Mouse (Mus musculus) liver, adult 2 months (tissue): ENCODE results near the gene Prkcsh. TPM values are rescaled to one million over a fixed set of nuclear protein-coding genes. Genes with fewer than 3 reads are reported as not detected.

ENCODE experiments used
- DNase-seq: peaks from one replicate; pipeline ENCODE4 v3.0.0-alpha.2; 2011; ENCODE audit warnings: low read depth, low spot score; ENCODE audit errors: extremely low read depth
- H3K27ac ChIP-seq: fragments of 200-500 bp; replicated peaks from 2 replicates; pipeline ENCODE4 v1.5.1; 2012; ENCODE audit warnings: low read depth, mild to moderate bottlenecking, control low read depth, inconsistent platforms, low read length; ENCODE audit not compliant: insufficient read depth
- H3K27me3 ChIP-seq: fragments of 200-500 bp; 2 replicates; pipeline ENCODE4 v1.6.1; 2012; ENCODE audit warnings: mild to moderate bottlenecking, moderate library complexity, low read length, inconsistent platforms; ENCODE audit not compliant: control insufficient read depth, insufficient read depth
- H3K36me3 ChIP-seq: fragments of 200-500 bp; 2 replicates; pipeline ENCODE4 v1.6.1; 2012; ENCODE audit warnings: low read length, inconsistent platforms; ENCODE audit not compliant: control insufficient read depth, insufficient read depth
- H3K4me1 ChIP-seq: fragments of 200-500 bp; 2 replicates; pipeline ENCODE4 v1.6.1; 2011; ENCODE audit warnings: low read length; ENCODE audit not compliant: control insufficient read depth, insufficient read depth
- H3K4me3 ChIP-seq: fragments of 200-500 bp; 2 replicates; pipeline ENCODE4 v1.5.1; 2011; ENCODE audit warnings: low read depth, mild to moderate bottlenecking, control low read depth, low read length, moderate library complexity; ENCODE audit not compliant: insufficient read depth
- H3K79me2 ChIP-seq: fragments of 200-500 bp; 2 replicates; pipeline ENCODE4 v1.6.1; 2012; ENCODE audit warnings: inconsistent platforms, mild to moderate bottlenecking, low read length, moderate library complexity; ENCODE audit not compliant: control insufficient read depth, insufficient read depth
- H3K9ac ChIP-seq: fragments of 200-500 bp; 2 replicates; pipeline ENCODE4 v1.6.1; 2012; ENCODE audit warnings: low read depth, mild to moderate bottlenecking, control low read depth, inconsistent platforms, low read length
- CTCF ChIP-seq: fragments of 200-500 bp; IDR thresholded peaks from 2 replicates; pipeline ENCODE4 v1.5.1; 2011; ENCODE audit warnings: low read depth, low read length, control low read depth
- POLR2A ChIP-seq: fragments of 200-500 bp; IDR thresholded peaks from 2 replicates; pipeline ENCODE4 v1.6.1; 2011; ENCODE audit warnings: low read length, control low read depth; ENCODE audit not compliant: insufficient read depth; ENCODE audit errors: extremely low read depth
- WGBS: fragments of 180-500 bp; shearing (Covaris S2); methylation state at CpG from one replicate; pipeline ENCODE4 v1.1.7; 2018; 5-methylcytosine and 5-hydroxymethylcytosine counted together
- polyA plus RNA-seq: library from polyadenylated mRNA; depleted of rRNA; stranded (reverse); fragments of >200 nt; gene quantifications from 2 replicates; pipeline ENCODE4 v1.2.3, GENCODE M21; 2012
- total RNA-seq: library from RNA; depleted of rRNA; stranded (reverse); fragments of >200 nt; gene quantifications from 2 replicates; pipeline ENCODE4 v1.2.3, GENCODE M21; 2014

Gene Prkcsh
- total and polyA plus RNA-seq, 2 experiments: 60.0 to 99.3 TPM

- H3K4me3 ChIP-seq: peak overlapping the region; percentile 56
- H3K36me3 ChIP-seq: no peaks in the 10 kb centered on the region
- no peaks in the 10 kb centered on the region for H3K4me1 ChIP-seq
- H3K27ac ChIP-seq: no peak overlapping the region; the same call in 1 of the 2 replicates
- TF ChIP-seq CTCF: peak; percentile 15; the same call in 1 of the 2 replicates
- TF ChIP-seq POLR2A: no peak
- peak overlapping the region; percentile 46 for H3K9ac ChIP-seq
- H3K79me2 ChIP-seq: no peaks in the 10 kb centered on the region
- no peak for DNase-seq
- H3K27me3 ChIP-seq: peaks cover 6% of the 10 kb centered on the region
- WGBS: 4% methylated on average over 34 of the region's 34 CpGs
Observed at GRCm38 (mm10) chr9:21962416-21963059, 40.1 kb upstream of the Prkcsh start.

DNA sequence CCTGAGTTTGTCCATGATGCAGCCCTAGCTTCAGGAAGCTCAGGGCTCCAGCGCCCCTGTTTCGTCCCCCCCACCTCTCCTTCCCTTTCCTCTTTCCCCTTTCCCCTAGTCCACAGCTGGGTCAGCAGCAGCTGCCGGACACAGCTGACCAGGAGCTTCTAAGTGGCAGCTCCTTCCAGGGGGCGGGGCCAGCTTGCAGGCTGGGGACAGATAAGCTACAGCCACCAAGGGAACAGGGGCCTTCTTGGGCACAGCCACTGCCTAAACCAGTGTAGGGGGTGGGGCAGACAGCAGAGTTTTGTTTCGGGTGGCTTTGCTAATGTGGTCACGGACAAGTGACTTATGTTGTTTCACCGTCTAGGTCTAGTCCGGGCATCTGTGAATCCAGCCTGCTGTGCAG lies 39.2 kb upstream of the Prkcsh start, which contains the start of gene Epor:
Epor (minus strand) TSS at position 90 of the 400 bp plus-strand sequence.
- TF ChIP-seq CTCF (no peak), POLR2A (no peak)
- Histone ChIP-seq H3K9ac (peak within 1 kb of the TSS; percentile 46), H3K36me3 (no peaks in the 10 kb centered on the region), H3K4me1 (no peaks in the 10 kb centered on the region), H3K4me3 (peak within 1 kb of the TSS; percentile 56), H3K79me2 (no peaks in the 10 kb centered on the region), H3K27ac (peak within 1 kb of the TSS; percentile 16), H3K27me3 (peaks cover 6% of the 10 kb centered on the region)
- 52% methylated on average over 8 of the region's 8 CpGs for WGBS
- DNase-seq: no peak

DNA sequence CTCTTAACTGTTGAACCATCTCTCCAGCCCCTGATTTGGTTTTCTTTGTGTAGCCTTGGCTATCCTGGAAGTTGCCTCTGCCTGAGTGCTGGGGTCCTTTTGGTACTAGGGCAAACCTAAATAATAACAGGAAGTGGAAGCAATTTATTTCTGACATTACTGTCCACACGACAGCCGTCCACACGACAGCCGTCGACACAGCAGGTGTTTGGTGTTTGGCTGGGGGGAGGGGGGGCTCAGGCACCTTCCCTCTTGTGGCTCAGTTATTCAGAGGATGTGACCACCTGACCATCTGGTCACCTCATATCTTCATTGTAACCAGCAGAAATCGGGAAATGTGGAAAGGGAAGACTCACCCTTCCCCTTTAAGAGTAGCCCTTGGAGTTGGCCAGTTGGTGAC lies 33.7 kb upstream of the Prkcsh start:
- Histone ChIP-seq H3K27ac (0 out of 2 replicates have a peak overlapping the region, but pooled peaks have one; percentile 10), H3K27me3 (no peaks in the 10 kb centered on the region), H3K9ac (no peak overlapping the region), H3K36me3 (peaks cover 8% of the 10 kb centered on the region; the same call in 1 of the 2 replicates), H3K4me3 (no peak overlapping the region), H3K79me2 (no peaks in the 10 kb centered on the region), H3K4me1 (no peaks in the 10 kb centered on the region)
- TF ChIP-seq POLR2A (no peak), CTCF (no peak)
- no peak for DNase-seq
- WGBS: 61% methylated on average over 6 of the region's 6 CpGs

- 41% methylated on average over 4 of the region's 4 CpGs for WGBS
- peaks cover 8% of the 10 kb centered on the region; the same call in 1 of the 2 replicates for H3K36me3 ChIP-seq
- H3K4me1 ChIP-seq: no peaks in the 10 kb centered on the region
- peak; percentile 56 for DNase-seq
- no peaks in the 10 kb centered on the region for H3K27me3 ChIP-seq
- TF ChIP-seq CTCF (no peak), POLR2A (no peak)
- H3K27ac ChIP-seq: 0 out of 2 replicates have a peak overlapping the region, but pooled peaks have one; percentile 10
- H3K9ac ChIP-seq: no peak overlapping the region
- no peak overlapping the region for H3K4me3 ChIP-seq
- no peaks in the 10 kb centered on the region for H3K79me2 ChIP-seq
Observed at GRCm38 (mm10) chr9:21969304-21969703, 33.3 kb upstream of the Prkcsh start.

GRCm38 (mm10) chr9:21976626-21977175 lies 25.9 kb upstream of the Prkcsh start:
- no peaks in the 10 kb centered on the region for H3K79me2 ChIP-seq
- no peak overlapping the region for H3K9ac ChIP-seq
- H3K4me1 ChIP-seq: no peaks in the 10 kb centered on the region
- no peak for DNase-seq
- H3K36me3 ChIP-seq: peaks cover 22% of the 10 kb centered on the region
- H3K27ac ChIP-seq: no peak overlapping the region
- no peak for TF ChIP-seq POLR2A
- no peak for TF ChIP-seq CTCF
- WGBS: 83% methylated on average over 10 of the region's 10 CpGs
- no peaks in the 10 kb centered on the region for H3K27me3 ChIP-seq
- H3K4me3 ChIP-seq: no peak overlapping the region

DNA sequence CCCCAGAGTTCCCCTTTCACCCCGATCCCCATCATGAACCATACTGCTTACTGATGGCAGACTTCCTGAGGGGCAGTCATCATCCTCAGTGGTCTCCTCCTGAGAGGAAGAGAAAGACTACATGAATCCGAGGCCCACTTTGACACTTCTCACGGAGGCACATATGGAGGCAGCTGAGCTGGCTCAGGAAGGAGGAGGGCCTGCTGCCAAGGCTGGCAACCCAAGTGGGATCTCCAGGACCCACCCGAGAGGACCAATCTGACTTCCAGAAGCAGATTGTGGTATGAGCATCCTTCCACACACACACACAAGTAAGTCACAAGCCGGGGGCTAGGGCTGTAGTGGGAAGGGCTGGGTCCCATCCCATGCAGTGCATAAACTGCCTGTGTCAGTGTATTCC lies 25.3 kb upstream of the Prkcsh start:
- WGBS: 90% methylated on average over 5 of the region's 5 CpGs
- Histone ChIP-seq H3K27me3 (no peaks in the 10 kb centered on the region), H3K27ac (no peak overlapping the region), H3K9ac (no peak overlapping the region), H3K79me2 (no peaks in the 10 kb centered on the region), H3K4me1 (no peaks in the 10 kb centered on the region), H3K4me3 (no peak overlapping the region), H3K36me3 (peaks cover 22% of the 10 kb centered on the region)
- DNase-seq: no peak
- TF ChIP-seq CTCF: no peak
- TF ChIP-seq POLR2A: no peak
